Mouse (Mus musculus): ENCODE data around the gene Gm11027. TPM values are rescaled to one million over a fixed set of nuclear protein-coding genes. Genes with fewer than 3 reads are reported as not detected.

The Gm11027 gene
- polyA plus RNA-seq, 1 experiment from 2014 or later = not detected

DNA sequence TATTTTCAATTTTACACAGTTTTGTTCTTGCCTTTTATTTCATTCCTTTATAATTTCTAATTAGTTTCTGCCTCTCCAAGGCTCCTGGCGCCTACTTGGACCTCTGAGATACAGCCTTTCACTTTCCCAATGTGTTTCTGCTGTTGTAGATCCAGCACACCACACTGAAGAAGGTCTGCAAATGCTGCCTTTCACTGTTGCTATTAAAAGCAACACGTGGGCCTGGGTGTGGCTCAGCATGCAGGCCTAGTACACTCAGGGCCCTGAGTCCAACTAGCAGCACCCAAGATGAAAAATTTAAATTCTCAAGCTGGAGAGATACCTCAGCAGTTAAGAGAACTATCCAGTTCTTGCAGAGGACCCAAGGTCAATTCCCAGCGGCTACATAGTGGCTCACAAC lies 38.5 kb upstream of the Gm11027 start:
- DNase-seq (ENCODE audit: low spot score) = no peak
- Histone ChIP-seq H3K9ac (ENCODE audit: low read length) (no peak overlapping the region), H3K4me1 (replicated peaks; ENCODE audit: control insufficient read depth, insufficient read depth) (no peaks in the 10 kb centered on the region), H3K4me2 (replicated peaks; ENCODE audit: low read depth) (no peak overlapping the region), H3K27ac (replicated peaks) (no peak overlapping the region), H3K9me3 (ENCODE audit: control insufficient read depth, low read length) (no peaks in the 10 kb centered on the region), H3K27me3 (ENCODE audit: control insufficient read depth, insufficient read depth, low read length) (no peaks in the 10 kb centered on the region), H3K36me3 (ENCODE audit: control insufficient read depth, insufficient read depth, low read length) (no peaks in the 10 kb centered on the region), H3K4me3 (ENCODE audit: low read depth, low read length) (no peak overlapping the region)
- ATAC-seq (ENCODE audit: low FRiP score, low TSS enrichment) = no peak
- WGBS = 65% methylated on average over 3 of the region's 3 CpGs
- TF ChIP-seq EP300 (optimal IDR thresholded peaks at IDR 0.05) (no peak), CTCF (IDR thresholded peaks at IDR 0.05; ENCODE audit: low read depth) (no peak)

DNA sequence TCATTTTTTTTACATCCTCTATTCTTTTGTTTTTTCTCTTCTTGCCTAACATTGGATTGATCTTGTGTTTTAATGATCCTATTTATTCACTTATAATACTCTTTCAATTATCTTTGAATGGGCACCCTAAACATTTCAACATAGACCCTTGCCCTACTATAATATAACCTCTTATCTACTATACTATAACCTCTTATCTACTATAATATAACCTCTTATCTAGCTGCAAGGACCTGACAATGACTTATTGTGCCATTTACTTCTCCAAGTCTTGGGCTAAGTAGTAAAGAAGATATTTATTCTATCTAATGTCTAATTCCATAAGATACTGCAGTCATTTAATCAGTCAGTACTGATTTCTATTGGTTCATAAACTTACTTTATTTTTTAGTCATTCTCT lies 36.8 kb upstream of the Gm11027 start:
- Histone ChIP-seq H3K27ac (replicated peaks) (no peak overlapping the region), H3K9me3 (ENCODE audit: control insufficient read depth, low read length) (no peaks in the 10 kb centered on the region), H3K4me3 (ENCODE audit: low read depth, low read length) (no peak overlapping the region), H3K4me1 (replicated peaks; ENCODE audit: control insufficient read depth, insufficient read depth) (no peaks in the 10 kb centered on the region), H3K9ac (ENCODE audit: low read length) (no peak overlapping the region), H3K36me3 (ENCODE audit: control insufficient read depth, insufficient read depth, low read length) (no peaks in the 10 kb centered on the region), H3K27me3 (ENCODE audit: control insufficient read depth, insufficient read depth, low read length) (no peaks in the 10 kb centered on the region), H3K4me2 (replicated peaks; ENCODE audit: low read depth) (no peak overlapping the region)
- TF ChIP-seq EP300 (optimal IDR thresholded peaks at IDR 0.05) (no peak), CTCF (IDR thresholded peaks at IDR 0.05; ENCODE audit: low read depth) (no peak)
- no peak for DNase-seq (ENCODE audit: low spot score)
- no peak for ATAC-seq (ENCODE audit: low FRiP score, low TSS enrichment)

DNA sequence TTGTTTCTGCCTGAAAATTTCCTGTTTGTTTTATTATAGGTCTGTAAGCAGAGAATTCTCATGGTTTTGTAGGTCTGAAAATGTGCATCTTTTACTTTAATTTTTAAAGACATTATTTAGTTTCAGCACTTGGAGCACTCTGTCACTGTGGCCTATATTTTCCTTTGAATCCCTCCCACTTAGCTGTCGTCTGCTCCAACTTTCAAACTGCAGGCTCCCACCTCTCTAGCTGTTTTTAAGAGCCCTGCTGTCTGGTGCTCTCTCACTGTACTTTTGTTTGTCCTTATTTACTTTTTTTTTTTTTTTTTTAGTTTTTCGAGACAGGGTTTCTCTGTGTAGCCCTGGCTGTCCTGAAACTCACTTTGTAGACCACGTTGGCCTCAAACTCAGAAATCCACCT lies 36.4 kb upstream of the Gm11027 start:
- Histone ChIP-seq H3K27ac (replicated peaks) (no peak overlapping the region), H3K36me3 (ENCODE audit: control insufficient read depth, insufficient read depth, low read length) (no peaks in the 10 kb centered on the region), H3K9ac (ENCODE audit: low read length) (no peak overlapping the region), H3K27me3 (ENCODE audit: control insufficient read depth, insufficient read depth, low read length) (no peaks in the 10 kb centered on the region), H3K4me3 (ENCODE audit: low read depth, low read length) (no peak overlapping the region), H3K4me2 (replicated peaks; ENCODE audit: low read depth) (no peak overlapping the region), H3K4me1 (replicated peaks; ENCODE audit: control insufficient read depth, insufficient read depth) (no peaks in the 10 kb centered on the region), H3K9me3 (ENCODE audit: control insufficient read depth, low read length) (no peaks in the 10 kb centered on the region)
- no peak for DNase-seq (ENCODE audit: low spot score)
- 78% methylated on average over 3 of the region's 3 CpGs for WGBS
- no peak for TF ChIP-seq CTCF (IDR thresholded peaks at IDR 0.05; ENCODE audit: low read depth)
- TF ChIP-seq EP300 (optimal IDR thresholded peaks at IDR 0.05) = no peak
- ATAC-seq (ENCODE audit: low FRiP score, low TSS enrichment) = no peak

DNA sequence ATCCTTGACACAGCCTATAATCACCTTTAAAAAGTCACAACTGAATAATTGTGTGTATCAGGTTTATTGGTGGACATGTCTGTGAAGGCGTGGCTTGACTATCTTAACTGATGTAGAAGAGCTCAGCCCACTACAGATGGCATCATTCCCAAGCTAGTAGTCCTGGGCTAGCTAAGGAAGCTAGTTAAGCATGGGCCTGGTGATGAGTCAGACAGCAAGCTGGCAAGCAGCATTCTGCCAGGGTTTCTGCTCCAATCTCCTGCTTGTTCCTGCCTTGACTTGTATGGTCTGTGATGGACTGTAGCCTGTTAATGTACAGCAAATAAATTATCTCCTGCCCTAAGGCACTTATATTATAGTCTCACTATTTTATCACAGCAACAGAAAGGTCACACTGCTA lies 30.6 kb upstream of the Gm11027 start:
- ATAC-seq (ENCODE audit: low FRiP score, low TSS enrichment) (no peak), DNase-seq (ENCODE audit: low spot score) (no peak)
- no peak overlapping the region for H3K4me3 ChIP-seq (ENCODE audit: low read depth, low read length)
- H3K36me3 ChIP-seq (ENCODE audit: control insufficient read depth, insufficient read depth, low read length) = peaks cover 3% of the 10 kb centered on the region; the same call in 1 of the 2 replicates
- H3K9me3 ChIP-seq (ENCODE audit: control insufficient read depth, low read length) = no peaks in the 10 kb centered on the region
- TF ChIP-seq CTCF (IDR thresholded peaks at IDR 0.05; ENCODE audit: low read depth) = no peak
- TF ChIP-seq EP300 (optimal IDR thresholded peaks at IDR 0.05) = no peak
- H3K4me2 ChIP-seq (replicated peaks; ENCODE audit: low read depth) = no peak overlapping the region
- no peaks in the 10 kb centered on the region for H3K4me1 ChIP-seq (replicated peaks; ENCODE audit: control insufficient read depth, insufficient read depth)
- no peak overlapping the region for H3K9ac ChIP-seq (ENCODE audit: low read length)
- H3K27me3 ChIP-seq (ENCODE audit: control insufficient read depth, insufficient read depth, low read length) = no peaks in the 10 kb centered on the region
- no peak overlapping the region for H3K27ac ChIP-seq (replicated peaks)
- WGBS = 79% methylated on average over 1 of the region's 1 CpGs

DNA sequence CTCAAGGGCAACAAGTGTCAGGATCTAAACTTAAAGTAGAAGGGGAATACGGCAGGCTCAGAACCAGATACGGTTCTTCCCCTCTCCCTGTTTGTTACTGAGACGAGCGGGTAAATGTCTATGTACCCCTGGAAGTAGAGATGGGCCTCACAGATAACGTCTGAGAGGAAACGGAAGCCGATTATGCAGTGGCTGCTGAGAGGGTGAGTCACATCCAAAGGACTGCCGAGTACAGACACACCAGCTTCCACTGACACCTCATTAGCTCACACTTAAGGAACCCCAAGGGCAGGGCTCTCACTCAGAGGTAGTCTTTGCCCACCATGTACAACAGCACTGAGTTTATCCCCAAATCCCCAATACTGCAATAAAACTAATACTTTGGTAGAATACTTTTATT lies 20.5 kb upstream of the Gm11027 start:
- no peak overlapping the region for H3K27ac ChIP-seq (replicated peaks)
- DNase-seq (ENCODE audit: low spot score) (no peak), ATAC-seq (ENCODE audit: low FRiP score, low TSS enrichment) (no peak)
- no peaks in the 10 kb centered on the region for H3K9me3 ChIP-seq (ENCODE audit: control insufficient read depth, low read length)
- no peaks in the 10 kb centered on the region for H3K27me3 ChIP-seq (ENCODE audit: control insufficient read depth, insufficient read depth, low read length)
- no peaks in the 10 kb centered on the region for H3K4me1 ChIP-seq (replicated peaks; ENCODE audit: control insufficient read depth, insufficient read depth)
- no peak overlapping the region for H3K4me2 ChIP-seq (replicated peaks; ENCODE audit: low read depth)
- H3K9ac ChIP-seq (ENCODE audit: low read length) = no peak overlapping the region
- WGBS = 52% methylated on average over 8 of the region's 8 CpGs
- TF ChIP-seq CTCF (IDR thresholded peaks at IDR 0.05; ENCODE audit: low read depth) (no peak), EP300 (optimal IDR thresholded peaks at IDR 0.05) (no peak)
- no peaks in the 10 kb centered on the region for H3K36me3 ChIP-seq (ENCODE audit: control insufficient read depth, insufficient read depth, low read length)
- no peak overlapping the region for H3K4me3 ChIP-seq (ENCODE audit: low read depth, low read length)

DNA sequence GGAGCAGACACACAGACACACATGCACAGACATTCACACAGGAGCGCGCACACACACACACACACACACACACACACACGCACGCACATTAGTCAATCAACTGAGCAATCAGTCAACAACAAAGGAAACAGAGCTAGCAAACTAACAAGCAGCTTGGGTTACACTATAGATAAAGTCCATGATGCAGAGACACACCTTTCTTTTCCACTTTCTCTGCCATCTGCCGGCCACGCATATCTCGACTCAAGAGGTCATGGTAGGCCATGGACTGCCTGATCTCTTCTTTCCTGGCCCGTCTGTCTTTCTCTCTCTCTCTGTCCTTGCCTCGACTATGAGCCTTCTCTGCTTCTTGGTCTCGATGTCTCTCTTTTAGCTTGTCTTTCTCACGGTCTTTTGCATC lies 19.6 kb upstream of the Gm11027 start:
- no peaks in the 10 kb centered on the region for H3K9me3 ChIP-seq (ENCODE audit: control insufficient read depth, low read length)
- H3K4me2 ChIP-seq (replicated peaks; ENCODE audit: low read depth) = no peak overlapping the region
- no peak overlapping the region for H3K27ac ChIP-seq (replicated peaks)
- no peak overlapping the region for H3K4me3 ChIP-seq (ENCODE audit: low read depth, low read length)
- H3K27me3 ChIP-seq (ENCODE audit: control insufficient read depth, insufficient read depth, low read length) = no peaks in the 10 kb centered on the region
- 84% methylated on average over 11 of the region's 11 CpGs for WGBS
- no peaks in the 10 kb centered on the region for H3K4me1 ChIP-seq (replicated peaks; ENCODE audit: control insufficient read depth, insufficient read depth)
- DNase-seq (ENCODE audit: low spot score) = no peak
- H3K36me3 ChIP-seq (ENCODE audit: control insufficient read depth, insufficient read depth, low read length) = no peaks in the 10 kb centered on the region
- no peak for ATAC-seq (ENCODE audit: low FRiP score, low TSS enrichment)
- no peak overlapping the region for H3K9ac ChIP-seq (ENCODE audit: low read length)
- TF ChIP-seq EP300 (optimal IDR thresholded peaks at IDR 0.05) = no peak
- TF ChIP-seq CTCF (IDR thresholded peaks at IDR 0.05; ENCODE audit: low read depth) = no peak
